Mouse (Mus musculus): ENCODE measurements around the gene Ank3.

Ank3 gene

GRCm38 (mm10) chr10:69571972-69572371 is 173.4 kb downstream of the Ank3 start:
- DNase-seq (ENCODE audit: low read depth in 2 of 2, low spot score in 2 of 2): no peak

GRCm38 (mm10) chr10:69573054-69573453 is 174.5 kb downstream of the Ank3 start:
- no peak for DNase-seq (ENCODE audit: low read depth in 2 of 2, low spot score in 2 of 2)

- no peak for DNase-seq (ENCODE audit: low read depth in 2 of 2, low spot score in 2 of 2)
Measured at GRCm38 (mm10) chr10:69573746-69574145, 175.2 kb downstream of the Ank3 start.

- DNase-seq (ENCODE audit: low read depth in 2 of 2, low spot score in 2 of 2): no peak
Measured at GRCm38 (mm10) chr10:69574190-69574663, 175.7 kb downstream of the Ank3 start.

GRCm38 (mm10) chr10:69574894-69575293 is 176.3 kb downstream of the Ank3 start:
- no peak for DNase-seq (ENCODE audit: low read depth in 2 of 2, low spot score in 2 of 2)

GRCm38 (mm10) chr10:69575451-69575850 is 176.9 kb downstream of the Ank3 start:
- DNase-seq (ENCODE audit: low read depth in 2 of 2, low spot score in 2 of 2): no peak

GRCm38 (mm10) chr10:69576264-69576663 is 177.7 kb downstream of the Ank3 start:
- DNase-seq (ENCODE audit: low read depth in 2 of 2, low spot score in 2 of 2): no peak

- DNase-seq (ENCODE audit: low read depth in 2 of 2, low spot score in 2 of 2): no peak
Measured at GRCm38 (mm10) chr10:69577061-69577728, 178.6 kb downstream of the Ank3 start.

GRCm38 (mm10) chr10:69577729-69578061 is 179.1 kb downstream of the Ank3 start:
- no peak for DNase-seq (ENCODE audit: low read depth in 2 of 2, low spot score in 2 of 2)

- DNase-seq (ENCODE audit: low read depth in 2 of 2, low spot score in 2 of 2): no peak
Measured at GRCm38 (mm10) chr10:69579585-69579984, 181.0 kb downstream of the Ank3 start.

- DNase-seq (ENCODE audit: low read depth in 2 of 2, low spot score in 2 of 2): no peak
Measured at GRCm38 (mm10) chr10:69581525-69581924, 183.0 kb downstream of the Ank3 start.

- no peak for DNase-seq (ENCODE audit: low read depth in 2 of 2, low spot score in 2 of 2)
Measured at GRCm38 (mm10) chr10:69583874-69584481, 185.4 kb downstream of the Ank3 start.

GRCm38 (mm10) chr10:69584566-69584965 is 186.0 kb downstream of the Ank3 start:
- no peak for DNase-seq (ENCODE audit: low read depth in 2 of 2, low spot score in 2 of 2)

- no peak for DNase-seq (ENCODE audit: low read depth in 2 of 2, low spot score in 2 of 2)
Measured at GRCm38 (mm10) chr10:69585271-69585670, 186.7 kb downstream of the Ank3 start.

- DNase-seq (ENCODE audit: low read depth in 2 of 2, low spot score in 2 of 2): no peak
Measured at GRCm38 (mm10) chr10:69594186-69595131, 195.9 kb downstream of the Ank3 start.

GRCm38 (mm10) chr10:69595487-69595886 is 196.9 kb downstream of the Ank3 start:
- DNase-seq (ENCODE audit: low read depth in 2 of 2, low spot score in 2 of 2): no peak

- no peak for DNase-seq (ENCODE audit: low read depth in 2 of 2, low spot score in 2 of 2)
Measured at GRCm38 (mm10) chr10:69601471-69601870, 202.9 kb downstream of the Ank3 start.

- DNase-seq (ENCODE audit: low read depth in 2 of 2, low spot score in 2 of 2): no peak
Measured at GRCm38 (mm10) chr10:69602711-69603110, 204.1 kb downstream of the Ank3 start.

- no peak for DNase-seq (ENCODE audit: low read depth in 2 of 2, low spot score in 2 of 2)
Measured at GRCm38 (mm10) chr10:69604609-69605008, 206.0 kb downstream of the Ank3 start.

- no peak for DNase-seq (ENCODE audit: low read depth in 2 of 2, low spot score in 2 of 2)
Measured at GRCm38 (mm10) chr10:69605211-69605610, 206.6 kb downstream of the Ank3 start.

GRCm38 (mm10) chr10:69607611-69608119 is 209.1 kb downstream of the Ank3 start:
- DNase-seq (ENCODE audit: low read depth in 2 of 2, low spot score in 2 of 2): no peak

- DNase-seq (ENCODE audit: low read depth in 2 of 2, low spot score in 2 of 2): no peak
Measured at GRCm38 (mm10) chr10:69611314-69611713, 212.7 kb downstream of the Ank3 start.

Data from CD8-positive naive resting alpha-beta T cell, adult 2 months (primary cell).